Mouse (Mus musculus) small intestine, adult 2 months (tissue): ENCODE data around the gene Fndc4. TPM values are rescaled to one million over a fixed set of nuclear protein-coding genes. Genes with fewer than 3 reads are reported as not detected.
A peak's percentile ranks its signal among the peaks of the same experiment; 100 is the strongest.

Source experiments
- H3K27ac ChIP-seq: fragments of 200-500 bp; 2 replicates; pipeline ENCODE4 v1.5.1; 2012; ENCODE audit warnings: low read depth, low read length, control low read depth, inconsistent platforms; ENCODE audit not compliant: insufficient read depth
- H3K27me3 ChIP-seq: fragments of 200-500 bp; 2 replicates; pipeline ENCODE4 v1.6.1; 2012; ENCODE audit warnings: mild to moderate bottlenecking, moderate library complexity, low read length, inconsistent platforms; ENCODE audit not compliant: control insufficient read depth, insufficient read depth
- H3K36me3 ChIP-seq: fragments of 200-500 bp; 2 replicates; pipeline ENCODE4 v1.6.1; 2012; ENCODE audit warnings: mild to moderate bottlenecking, low read length, control low read depth, inconsistent platforms; ENCODE audit not compliant: control insufficient read depth, insufficient read depth
- H3K4me1 ChIP-seq: fragments of 200-500 bp; 2 replicates; pipeline ENCODE4 v1.6.1; 2012; ENCODE audit warnings: low read length, inconsistent platforms, mixed read lengths; ENCODE audit not compliant: control insufficient read depth, insufficient read depth, insufficient read length
- H3K4me3 ChIP-seq: fragments of 200-500 bp; 2 replicates; pipeline ENCODE4 v1.5.1; 2012; ENCODE audit warnings: low read depth, mild to moderate bottlenecking, control low read depth, inconsistent platforms, low read length, moderate library complexity
- CTCF ChIP-seq: fragments of 200-500 bp; IDR thresholded peaks from 2 replicates; pipeline ENCODE4 v1.5.1; 2012; ENCODE audit warnings: low read depth, mild to moderate bottlenecking, control low read depth, inconsistent platforms, low read length, moderate library complexity, mixed read lengths; ENCODE audit not compliant: insufficient replicate concordance, insufficient read length; ENCODE audit errors: extremely low read depth
- POLR2A ChIP-seq: fragments of 200-500 bp; IDR thresholded peaks from 2 replicates; pipeline ENCODE4 v1.6.1; 2012; ENCODE audit warnings: low read depth, mild to moderate bottlenecking, control low read depth, inconsistent platforms, low read length, moderate library complexity
- WGBS: fragments of 180-500 bp; shearing (Covaris S2); methylation state at CpG from one replicate; pipeline ENCODE4 v1.1.7; 2018; 5-methylcytosine and 5-hydroxymethylcytosine counted together
- polyA plus RNA-seq: library from polyadenylated mRNA; depleted of rRNA; stranded (reverse); fragments of >200 nt; gene quantifications from 2 replicates; pipeline ENCODE4 v1.2.3, GENCODE M21; 2012

Fndc4 gene
- polyA plus RNA-seq, 1 experiment: 1.7 TPM

- H3K4me3 ChIP-seq: no peak overlapping the region
- H3K27ac ChIP-seq: no peak overlapping the region
- H3K4me1 ChIP-seq: peaks cover 2% of the 10 kb centered on the region; the same call in 1 of the 2 replicates
- peaks cover 3% of the 10 kb centered on the region; the same call in 1 of the 2 replicates for H3K36me3 ChIP-seq
- H3K27me3 ChIP-seq: no peaks in the 10 kb centered on the region
- TF ChIP-seq CTCF: no peak
- TF ChIP-seq POLR2A: no peak
- 49% methylated on average over 3 of the region's 3 CpGs for WGBS
Measured at GRCm38 (mm10) chr5:31289626-31290230, 6.2 kb downstream of the Fndc4 start.

- H3K4me3 ChIP-seq: no peak overlapping the region
- H3K27me3 ChIP-seq: no peaks in the 10 kb centered on the region
- peaks cover 3% of the 10 kb centered on the region; the same call in 1 of the 2 replicates for H3K36me3 ChIP-seq
- WGBS: 68% methylated on average over 3 of the region's 3 CpGs
- peak overlapping the region; percentile 51; the same call in 1 of the 2 replicates for H3K27ac ChIP-seq
- no peak for TF ChIP-seq CTCF
- no peak for TF ChIP-seq POLR2A
- H3K4me1 ChIP-seq: peaks cover 2% of the 10 kb centered on the region; the same call in 1 of the 2 replicates
Measured at GRCm38 (mm10) chr5:31288655-31289054, 7.2 kb downstream of the Fndc4 start.

- H3K27ac ChIP-seq: peak overlapping the region; percentile 51; the same call in 1 of the 2 replicates
- no peak overlapping the region for H3K4me3 ChIP-seq
- H3K27me3 ChIP-seq: no peaks in the 10 kb centered on the region
- peaks cover 2% of the 10 kb centered on the region; the same call in 1 of the 2 replicates for H3K4me1 ChIP-seq
- TF ChIP-seq CTCF (no peak), POLR2A (no peak)
- H3K36me3 ChIP-seq: peaks cover 6% of the 10 kb centered on the region; the same call in 1 of the 2 replicates
- 79% methylated on average over 4 of the region's 4 CpGs for WGBS
Measured at GRCm38 (mm10) chr5:31288225-31288624, 7.7 kb downstream of the Fndc4 start.

GRCm38 (mm10) chr5:31279245-31279988 lies 16.5 kb downstream of the Fndc4 start:
- peaks cover 6% of the 10 kb centered on the region for H3K36me3 ChIP-seq

GRCm38 (mm10) chr5:31273018-31273417 lies 22.9 kb downstream of the Fndc4 start:
- 90% methylated on average over 6 of the region's 6 CpGs for WGBS
- Histone ChIP-seq H3K27ac (no peak overlapping the region), H3K36me3 (peaks cover 5% of the 10 kb centered on the region), H3K4me1 (no peaks in the 10 kb centered on the region), H3K4me3 (no peak overlapping the region), H3K27me3 (no peaks in the 10 kb centered on the region)
- TF ChIP-seq POLR2A: no peak
- no peak for TF ChIP-seq CTCF

More at GRCm38 (mm10) chr5:31279245-31279988, 16.5 kb downstream of the Fndc4 start:
- H3K27me3 ChIP-seq: no peaks in the 10 kb centered on the region
- no peak overlapping the region for H3K27ac ChIP-seq
- TF ChIP-seq POLR2A: no peak
- no peak for TF ChIP-seq CTCF
- no peak overlapping the region for H3K4me3 ChIP-seq
- no peaks in the 10 kb centered on the region for H3K4me1 ChIP-seq
- WGBS: 83% methylated on average over 20 of the region's 20 CpGs

GRCm38 (mm10) chr5:31267686-31268085 lies 28.2 kb downstream of the Fndc4 start:
- Histone ChIP-seq H3K27me3 (no peaks in the 10 kb centered on the region), H3K27ac (no peak overlapping the region), H3K4me3 (no peak overlapping the region), H3K36me3 (peaks cover 4% of the 10 kb centered on the region; the same call in 1 of the 2 replicates), H3K4me1 (no peaks in the 10 kb centered on the region)
- 79% methylated on average over 6 of the region's 6 CpGs for WGBS
- no peak for TF ChIP-seq CTCF
- no peak for TF ChIP-seq POLR2A

GRCm38 (mm10) chr5:31266101-31266500 lies 29.8 kb downstream of the Fndc4 start:
- peaks cover 4% of the 10 kb centered on the region; the same call in 1 of the 2 replicates for H3K36me3 ChIP-seq
- TF ChIP-seq CTCF: no peak
- no peak overlapping the region for H3K4me3 ChIP-seq
- no peaks in the 10 kb centered on the region for H3K27me3 ChIP-seq
- no peaks in the 10 kb centered on the region for H3K4me1 ChIP-seq
- H3K27ac ChIP-seq: no peak overlapping the region
- whole genome bisulfite sequencing: 28% methylated on average over 7 of the region's 7 CpGs
